Mouse (Mus musculus): Measurements from ENCODE around the gene Zfp14.

The Zfp14 gene

GRCm38 (mm10) chr7:30050882-30051548 lies at the start of gene Zfp14:
Zfp14 (minus strand) TSS chr7:30051380.
- DNase-seq, result peak; percentile 94

GRCm38 (mm10) chr7:30099297-30099696 lies 48.1 kb upstream of the Zfp14 start:
- DNase-seq, result peak; percentile 70 to 73

DNA sequence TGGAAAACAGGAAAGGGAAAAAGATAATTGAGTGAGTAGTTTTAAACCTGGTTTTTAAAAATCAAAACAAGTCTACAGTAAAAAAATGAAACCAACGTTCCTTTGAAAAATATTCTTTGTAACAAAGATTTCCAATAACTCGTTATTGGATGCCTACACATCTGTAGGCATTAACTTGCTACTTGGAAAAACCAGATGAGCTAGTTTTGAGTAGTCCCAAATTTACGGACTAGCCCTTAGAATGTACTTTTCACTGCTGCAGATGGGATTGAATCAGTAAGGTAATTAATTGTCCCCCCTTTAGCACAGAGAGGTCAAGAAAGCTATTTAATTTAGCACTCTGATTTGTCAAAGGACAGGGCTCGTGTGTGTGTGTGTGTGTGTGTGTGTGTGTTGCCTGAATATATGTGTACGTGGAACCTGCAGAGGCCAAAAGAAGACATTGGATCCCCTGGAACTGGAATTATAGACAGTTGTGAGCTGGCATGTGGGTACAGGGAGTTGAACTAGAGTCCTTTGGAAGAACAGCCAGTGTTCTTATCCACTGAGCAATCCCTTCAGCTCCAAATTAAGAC lies 44.5 kb upstream of the Zfp14 start:
- no peak for DNase-seq

DNA sequence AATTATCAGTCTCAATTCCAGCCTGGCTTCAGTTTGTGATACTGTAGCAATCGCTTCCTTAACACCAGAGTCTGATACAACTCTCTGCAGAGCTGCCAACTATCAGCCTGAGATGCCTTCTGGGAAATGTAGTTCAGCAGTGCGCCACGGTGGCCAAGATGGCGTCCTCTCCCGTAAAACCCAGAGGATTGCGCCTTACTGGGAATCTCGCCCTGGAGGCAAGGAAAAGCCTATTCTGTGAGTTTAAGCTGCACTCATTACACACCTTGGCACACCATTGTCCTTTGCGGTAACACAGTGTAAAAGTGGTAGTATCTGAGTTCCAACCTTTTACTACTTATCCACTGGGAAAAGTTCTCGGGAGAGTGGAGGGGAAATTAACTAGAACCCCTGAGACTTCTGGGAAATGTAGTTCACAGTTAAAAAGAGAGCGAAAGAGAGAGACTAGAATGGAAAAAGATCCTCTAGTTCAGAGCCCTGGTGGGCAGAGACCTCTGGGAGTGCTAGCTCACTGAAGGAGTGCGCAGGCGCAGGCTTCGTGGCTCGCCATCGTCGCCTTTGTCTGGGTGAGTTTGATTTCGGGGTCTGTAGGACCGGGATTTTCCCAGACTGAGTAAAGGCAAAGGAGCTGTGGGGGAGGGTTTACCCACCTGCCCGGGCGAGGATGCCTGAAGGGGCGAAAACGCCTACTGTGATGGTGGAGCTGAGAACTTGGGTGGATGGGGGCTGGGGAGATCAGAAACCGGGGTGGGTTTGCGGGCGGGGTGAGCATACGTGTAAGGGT lies 43.7 kb upstream of the Zfp14 start, which contains the start of gene Zfp260:
TSS of gene Zfp260 (plus strand) at position 132 of the 784 bp plus-strand sequence.
- DNase-seq, result peak; percentile 88 to 93

DNA sequence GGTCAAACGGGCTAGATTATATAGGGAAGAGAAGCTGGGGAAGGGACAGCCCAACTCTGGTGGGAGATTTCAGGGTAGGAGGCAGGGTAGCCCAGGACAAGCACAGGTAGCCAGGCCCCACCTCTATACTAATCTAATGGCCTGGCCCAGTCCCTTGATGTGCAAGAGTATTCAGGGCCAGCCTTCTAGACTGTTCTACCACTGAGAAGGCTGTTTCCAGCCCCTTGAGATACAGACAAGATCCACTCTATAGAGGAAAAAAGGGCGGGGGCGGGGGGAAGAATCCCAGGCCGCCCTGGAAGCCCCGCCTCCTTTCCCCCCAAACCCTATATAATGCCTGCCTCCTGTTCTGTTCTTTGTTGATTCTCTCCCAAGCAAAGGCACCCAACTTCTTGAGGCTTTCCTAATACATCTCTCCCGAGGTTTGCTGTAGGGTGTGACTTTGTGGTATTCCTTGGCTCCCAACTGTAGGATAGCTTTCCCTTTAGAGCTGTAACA lies 42.8 kb upstream of the Zfp14 start:
- DNase-seq, result no peak

DNA sequence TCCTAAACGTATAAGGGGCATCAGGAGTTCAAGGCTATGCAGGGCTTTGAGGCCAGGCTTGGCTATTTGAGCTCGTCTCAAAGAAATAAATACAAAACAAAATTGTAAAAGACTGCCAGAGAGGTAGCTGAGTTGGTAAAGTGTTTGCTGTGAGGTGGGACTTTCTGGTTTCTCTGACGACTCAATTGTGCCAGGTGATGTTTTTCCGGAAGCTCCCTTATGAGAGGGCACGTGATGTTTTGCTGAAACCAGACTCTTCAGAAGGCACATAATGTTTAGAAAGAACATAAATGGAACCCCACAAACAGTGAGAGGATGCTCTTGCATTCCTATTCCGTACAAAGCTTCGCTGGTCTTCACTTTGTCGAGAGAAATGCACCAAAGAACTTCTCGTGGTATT lies 41.5 kb upstream of the Zfp14 start:
- DNase-seq, result no peak

GRCm38 (mm10) chr7:30090970-30091585 lies 39.9 kb upstream of the Zfp14 start:
- DNase-seq, result no peak

- peak; percentile 94 to 96 for DNase-seq
Measured at GRCm38 (mm10) chr7:30090092-30090969, 39.2 kb upstream of the Zfp14 start, which contains the start of the genes Gm26920 and Zfp566. Gm26920 (minus strand) TSS chr7:30090410. Zfp566 (minus strand) TSS chr7:30090527.

- no peak for DNase-seq
Measured at GRCm38 (mm10) chr7:30089405-30089804, 38.2 kb upstream of the Zfp14 start.

- DNase-seq, result no peak
Measured at GRCm38 (mm10) chr7:30086524-30086923, 35.3 kb upstream of the Zfp14 start.

DNA sequence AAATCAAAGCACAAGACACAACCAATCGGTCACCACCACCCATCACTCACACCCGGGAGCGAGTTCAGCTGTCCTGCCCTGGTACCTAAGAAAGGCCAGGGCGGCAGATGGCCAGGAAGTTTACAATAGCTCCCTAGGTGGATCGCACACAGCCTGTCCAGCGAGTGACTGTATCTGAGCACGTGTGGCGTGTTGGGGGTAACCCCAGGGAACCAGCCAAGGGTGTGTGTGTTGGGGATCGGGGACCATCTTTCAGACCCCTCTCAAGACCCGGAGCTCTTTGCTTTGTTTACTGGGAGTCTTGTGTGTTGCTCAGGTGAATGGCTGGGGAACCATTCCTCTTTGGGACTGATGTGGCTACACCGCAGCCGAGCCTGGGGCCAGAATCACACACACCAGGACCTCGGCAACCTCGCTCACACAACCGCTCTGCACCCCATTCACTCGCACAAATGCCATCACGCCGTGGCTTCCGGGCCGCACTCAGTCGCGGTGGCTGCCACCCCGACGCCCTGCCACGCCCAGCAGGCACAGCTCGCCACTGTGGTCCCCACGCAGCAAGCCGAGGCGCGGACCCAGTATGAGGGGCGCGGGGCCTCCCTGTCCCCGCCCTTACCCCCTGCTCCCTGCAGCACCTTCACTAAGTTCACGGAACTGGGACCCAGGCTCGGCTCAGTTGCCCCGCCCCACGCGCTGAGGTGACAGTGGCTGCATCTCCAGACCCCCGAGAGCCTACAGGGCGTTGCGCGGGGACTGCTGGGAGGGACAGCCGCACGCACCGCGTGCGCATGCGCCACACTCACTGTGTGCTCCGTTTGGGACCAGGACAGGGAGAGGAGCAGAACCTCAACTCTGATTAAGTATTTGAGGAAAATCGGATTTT lies 21.2 kb upstream of the Zfp14 start, which contains the start of gene Zfp82:
TSS of gene Zfp82 (minus strand) at position 755 of the 883 bp plus-strand sequence.
- DNase-seq, result peak; percentile 86 to 89

- DNase-seq, result no peak
Measured at GRCm38 (mm10) chr7:30064622-30065021, 13.4 kb upstream of the Zfp14 start.

- no peak for DNase-seq
Measured at GRCm38 (mm10) chr7:30062478-30062877, 11.3 kb upstream of the Zfp14 start.

GRCm38 (mm10) chr7:30060341-30060740 lies 9.2 kb upstream of the Zfp14 start:
- no peak for DNase-seq

DNA sequence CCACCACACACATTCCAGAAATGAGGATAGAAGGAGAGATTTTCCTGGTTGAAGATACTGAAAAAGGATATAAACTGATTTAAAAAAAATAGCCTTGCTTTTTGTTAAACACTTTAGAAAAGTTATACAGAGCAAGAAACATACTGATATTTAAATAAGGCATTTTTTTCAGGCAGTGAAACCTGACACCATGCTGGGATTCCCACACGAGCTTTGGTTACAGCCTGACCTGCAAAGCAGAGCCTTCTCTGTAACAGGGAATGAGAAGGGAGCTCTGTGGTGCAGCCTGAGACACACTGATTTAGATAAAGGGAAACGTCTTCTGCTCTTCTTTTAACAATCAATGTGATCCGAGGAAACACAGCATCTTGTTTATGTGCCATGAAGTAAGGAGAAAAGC lies 2.4 kb upstream of the Zfp14 start:
- no peak for DNase-seq

DNA sequence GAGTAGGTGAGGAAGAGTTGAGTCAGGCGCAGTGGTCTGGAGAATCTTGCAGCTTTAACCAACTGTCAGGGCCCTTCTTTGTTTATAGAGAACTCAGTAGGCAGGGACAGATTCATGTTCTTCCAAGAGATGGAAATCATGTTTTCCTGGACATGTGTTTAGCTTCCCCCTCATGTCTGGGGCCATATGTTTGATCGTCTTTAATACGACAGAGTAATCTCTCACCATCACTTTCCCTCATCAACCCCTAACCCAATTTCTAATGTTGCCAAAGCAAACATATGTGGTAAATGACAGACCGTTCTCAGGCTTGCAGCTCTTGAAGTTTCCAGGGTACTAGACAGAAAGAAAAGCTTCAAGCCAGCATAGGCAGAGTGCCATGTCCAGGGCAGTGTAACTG lies 3.1 kb downstream of the Zfp14 start:
- no peak for DNase-seq

- no peak for DNase-seq
Measured at GRCm38 (mm10) chr7:30044354-30044753, 6.8 kb downstream of the Zfp14 start.

GRCm38 (mm10) chr7:30034331-30034730 lies 16.8 kb downstream of the Zfp14 start:
- DNase-seq, result no peak

DNA sequence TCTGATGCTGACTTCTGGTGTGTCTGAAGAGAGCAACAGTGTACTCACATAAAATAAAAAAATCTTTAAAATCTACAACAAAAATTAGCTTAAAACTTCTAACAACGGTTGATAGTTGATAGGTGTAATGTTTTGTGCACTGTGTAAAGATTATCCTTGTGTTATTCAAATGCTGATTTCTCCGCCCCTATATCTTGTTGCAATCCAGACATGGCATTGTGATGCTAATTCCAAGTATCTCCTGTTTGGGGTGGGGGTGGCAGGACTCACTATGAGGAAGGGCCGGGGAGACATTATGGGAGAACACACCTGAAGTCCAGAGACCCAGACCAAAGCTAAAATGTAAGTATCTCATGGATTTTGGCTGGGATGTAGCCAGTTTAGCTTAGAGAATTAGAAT lies 19.8 kb downstream of the Zfp14 start:
- no peak for DNase-seq

- no peak for DNase-seq
Measured at GRCm38 (mm10) chr7:30030677-30031076, 20.5 kb downstream of the Zfp14 start.

- no peak for DNase-seq
Measured at GRCm38 (mm10) chr7:30028572-30028971, 22.6 kb downstream of the Zfp14 start.
